Mouse (Mus musculus) stomach, embryonic 14.5 days (tissue): ENCODE data around the gene Sertad2. TPM values are rescaled to one million over a fixed set of nuclear protein-coding genes. Genes with fewer than 3 reads are reported as not detected.

Experiments
- ATAC-seq: fragments of 200-750 bp; cut with Nextera tagmentation; 2 replicates; pipeline ENCODE4 v1.8.0; 2017; ENCODE audit warnings: low read depth, moderate TSS enrichment; ENCODE audit not compliant: insufficient number of reproducible peaks, insufficient read depth, low FRiP score
- H3K27ac ChIP-seq: fragments of 300-500 bp; sonication (generic); 2 replicates; pipeline ENCODE4 v1.5.1; 2014; ENCODE audit warnings: mild to moderate bottlenecking, low read length, moderate library complexity, mixed read lengths
- H3K27me3 ChIP-seq: fragments of 300-500 bp; sonication (generic); 2 replicates; pipeline ENCODE4 v1.6.1; 2014; ENCODE audit warnings: low read length, control low read depth, mixed read lengths; ENCODE audit not compliant: control insufficient read depth, insufficient read depth
- H3K36me3 ChIP-seq: fragments of 300-500 bp; sonication (generic); 2 replicates; pipeline ENCODE4 v1.6.1; 2014; ENCODE audit warnings: mild to moderate bottlenecking, control low read depth, low read length, moderate library complexity, mixed read lengths; ENCODE audit not compliant: control insufficient read depth, insufficient read depth
- H3K4me1 ChIP-seq: fragments of 300-500 bp; sonication (generic); 2 replicates; pipeline ENCODE4 v1.6.1; 2014; ENCODE audit warnings: low read length, control low read depth, mixed read lengths; ENCODE audit not compliant: control insufficient read depth, insufficient read depth
- H3K4me2 ChIP-seq: fragments of 300-500 bp; sonication (generic); replicated peaks from 2 replicates; pipeline ENCODE4 v1.6.1; 2014; ENCODE audit warnings: low read depth, low read length, control low read depth
- H3K4me3 ChIP-seq: fragments of 300-500 bp; sonication (generic); 2 replicates; pipeline ENCODE4 v1.5.1; 2014; ENCODE audit warnings: low read depth, low read length, control low read depth
- H3K9ac ChIP-seq: fragments of 300-500 bp; sonication (generic); replicated peaks from 2 replicates; pipeline ENCODE4 v1.6.1; 2014; ENCODE audit warnings: low read depth, mild to moderate bottlenecking, control low read depth, low read length, moderate library complexity, mixed read lengths
- H3K9me3 ChIP-seq: fragments of 300-500 bp; sonication (generic); 2 replicates; pipeline ENCODE4 v1.6.1; 2016; ENCODE audit warnings: low read depth, low read length, control low read depth; ENCODE audit not compliant: control insufficient read depth
- WGBS: fragments of 180-500 bp; shearing (Covaris S2); extraction: QIAGEN DNeasy Blood & Tissue Kit; methylation state at CpG from one replicate; pipeline ENCODE4 v1.1.7; 2014; 5-methylcytosine and 5-hydroxymethylcytosine counted together
- polyA plus RNA-seq: library from polyadenylated mRNA; unstranded; fragments of >200 nt; fragmentation: Nextera tagmentation; extraction: Ambion mirVana; gene quantifications from 2 replicates; pipeline ENCODE4 v1.2.1, GENCODE M21; 2014

The Sertad2 gene
- polyA plus RNA-seq, 1 experiment from 2014 or later = 32.6 TPM

- no peak overlapping the region for H3K4me3 ChIP-seq
- no peak for ATAC-seq
- no peak overlapping the region for H3K4me2 ChIP-seq
- H3K9me3 ChIP-seq = no peaks in the 10 kb centered on the region
- H3K27me3 ChIP-seq = no peaks in the 10 kb centered on the region
- H3K27ac ChIP-seq = no peak overlapping the region
- no peaks in the 10 kb centered on the region for H3K36me3 ChIP-seq
- WGBS = 66% methylated on average over 2 of the region's 2 CpGs
- no peak overlapping the region for H3K9ac ChIP-seq
- no peaks in the 10 kb centered on the region for H3K4me1 ChIP-seq
These were observed 136.3 kb downstream of the Sertad2 start for GRCm38 (mm10) chr11:20679396-20679795.

DNA sequence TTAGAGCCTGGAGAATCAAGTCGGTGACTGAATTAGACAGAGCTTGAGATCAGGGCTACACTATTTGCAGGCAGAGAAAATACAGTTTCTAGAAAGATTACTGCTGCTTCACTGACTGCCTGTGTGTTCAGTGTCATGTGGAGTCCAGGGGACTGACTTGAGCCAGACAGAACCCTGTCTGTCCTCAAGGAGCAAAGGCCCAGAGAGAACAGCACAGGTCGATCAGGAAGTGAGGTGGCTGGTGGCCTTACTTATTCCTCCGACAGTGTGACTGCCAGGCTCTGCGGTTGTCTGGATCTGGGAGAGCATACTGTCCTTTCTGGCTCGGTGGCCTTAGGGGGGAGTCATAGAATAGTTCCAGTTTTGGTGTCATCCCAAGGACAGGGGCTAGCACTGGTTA, 137.7 kb downstream of the Sertad2 start:
- Histone ChIP-seq H3K4me2 (no peak overlapping the region), H3K9ac (no peak overlapping the region), H3K4me3 (no peak overlapping the region), H3K9me3 (no peaks in the 10 kb centered on the region), H3K4me1 (no peaks in the 10 kb centered on the region), H3K27me3 (no peaks in the 10 kb centered on the region), H3K36me3 (no peaks in the 10 kb centered on the region), H3K27ac (no peak overlapping the region)
- no peak for ATAC-seq
- WGBS = 85% methylated on average over 5 of the region's 5 CpGs

DNA sequence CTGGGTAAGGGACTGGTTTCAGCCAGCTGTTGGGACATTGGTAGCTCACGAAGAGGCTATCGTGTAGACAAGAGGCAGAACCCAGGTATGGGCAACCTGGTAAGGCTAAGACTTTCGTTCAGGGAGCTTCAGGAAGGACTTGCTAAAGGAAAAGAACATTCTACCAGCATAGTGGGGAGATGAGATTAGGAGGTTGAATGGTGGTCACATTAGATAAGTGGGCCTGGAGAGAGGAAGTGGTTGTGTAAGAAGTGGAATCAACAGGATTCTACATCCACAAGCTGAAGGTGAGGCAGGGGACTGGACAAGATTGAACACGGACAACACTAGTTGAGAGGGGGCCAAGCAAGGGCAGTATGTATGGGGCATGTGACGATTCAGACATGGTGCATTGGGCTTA, 138.6 kb downstream of the Sertad2 start:
- ATAC-seq = no peak
- H3K27ac ChIP-seq = no peak overlapping the region
- H3K27me3 ChIP-seq = no peaks in the 10 kb centered on the region
- WGBS = 90% methylated on average over 5 of the region's 5 CpGs
- no peaks in the 10 kb centered on the region for H3K36me3 ChIP-seq
- no peaks in the 10 kb centered on the region for H3K4me1 ChIP-seq
- H3K9ac ChIP-seq = no peak overlapping the region
- no peaks in the 10 kb centered on the region for H3K9me3 ChIP-seq
- H3K4me2 ChIP-seq = no peak overlapping the region
- no peak overlapping the region for H3K4me3 ChIP-seq

GRCm38 (mm10) chr11:20691000-20691399, 147.9 kb downstream of the Sertad2 start:
- Histone ChIP-seq H3K9ac (no peak overlapping the region), H3K9me3 (no peaks in the 10 kb centered on the region), H3K4me2 (no peak overlapping the region), H3K36me3 (peaks cover 3% of the 10 kb centered on the region; the same call in 1 of the 2 replicates), H3K27me3 (no peaks in the 10 kb centered on the region), H3K4me3 (no peak overlapping the region), H3K27ac (no peak overlapping the region), H3K4me1 (no peaks in the 10 kb centered on the region)
- 7% methylated on average over 4 of the region's 4 CpGs for WGBS
- ATAC-seq = no peak

Other genes with a start within 250 kb of the Sertad2 start
- 18.0 and 19.9 TPM in 2 replicates for gene Slc1a4, start 210.5 kb upstream of the Sertad2 start, polyA plus RNA-seq
- gene Aftph, start 198.3 kb downstream of the Sertad2 start, polyA plus RNA-seq = 24.5 and 25.9 TPM in 2 replicates